Mouse (Mus musculus): ENCODE measurements around the gene Pced1a.

Gene Pced1a

GRCm38 (mm10) chr2:130424126-130424853 lies at the start of gene Pced1a, which contains the start of gene Vps16:
Pced1a (minus strand) TSS chr2:130424701.
Vps16 (plus strand) TSS chr2:130424339.
- DNase-seq (ENCODE audit: low read depth, low spot score) = peak; percentile 93

- DNase-seq (ENCODE audit: low read depth, low spot score) = no peak
These were observed 48.5 kb upstream of the Pced1a start for GRCm38 (mm10) chr2:130472908-130473510.

DNA sequence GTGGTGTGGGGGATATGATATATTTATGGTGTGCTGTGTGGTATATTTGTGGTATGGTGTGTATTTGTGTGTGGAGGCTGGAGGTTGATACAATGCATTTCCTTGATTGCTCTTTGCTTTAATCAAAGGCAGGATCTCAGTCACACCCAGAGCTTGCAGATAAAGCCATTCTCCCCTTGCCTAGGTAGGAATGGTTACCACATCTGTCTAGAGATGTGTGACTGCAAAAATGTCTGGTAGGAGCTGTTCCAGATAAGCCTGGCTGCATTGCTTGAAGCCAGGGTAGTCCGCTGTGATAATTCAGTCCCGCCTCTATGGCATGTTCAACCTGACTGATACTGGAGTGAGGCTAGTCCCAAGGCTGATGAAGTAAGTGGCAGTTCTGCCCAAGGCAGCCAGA lies 45.4 kb upstream of the Pced1a start:
- DNase-seq (ENCODE audit: low read depth, low spot score) = no peak

- no peak for DNase-seq (ENCODE audit: low read depth, low spot score)
These were observed 44.9 kb upstream of the Pced1a start for GRCm38 (mm10) chr2:130469366-130469765.

- DNase-seq (ENCODE audit: low read depth, low spot score) = no peak
These were observed 41.9 kb upstream of the Pced1a start for GRCm38 (mm10) chr2:130466438-130466837.

- no peak for DNase-seq (ENCODE audit: low read depth, low spot score)
These were observed 37.0 kb upstream of the Pced1a start for GRCm38 (mm10) chr2:130461287-130462071.

DNA sequence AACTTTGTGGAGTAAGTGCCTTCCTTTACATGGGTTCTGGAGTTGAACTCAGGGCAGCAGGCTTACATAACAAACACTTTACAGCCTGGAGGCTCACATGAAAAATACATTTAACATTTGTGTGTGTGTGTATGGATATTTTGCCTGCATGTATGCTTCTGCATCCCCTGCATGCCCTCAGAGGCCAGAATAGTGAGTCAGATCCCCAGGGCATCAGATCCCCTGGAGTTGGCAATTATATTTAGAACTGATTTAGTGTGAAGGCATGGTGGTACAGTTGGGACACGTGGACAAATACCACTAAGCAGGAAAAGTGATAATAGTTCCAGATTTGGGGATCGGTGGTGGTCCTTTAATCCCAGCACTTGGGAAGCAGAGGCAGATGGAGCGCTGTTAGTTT lies 35.1 kb upstream of the Pced1a start:
- no peak for DNase-seq (ENCODE audit: low read depth, low spot score)

GRCm38 (mm10) chr2:130457871-130458270 lies 33.4 kb upstream of the Pced1a start:
- no peak for DNase-seq (ENCODE audit: low read depth, low spot score)

- DNase-seq (ENCODE audit: low read depth, low spot score) = no peak
These were observed 30.4 kb upstream of the Pced1a start for GRCm38 (mm10) chr2:130454748-130455370.

DNA sequence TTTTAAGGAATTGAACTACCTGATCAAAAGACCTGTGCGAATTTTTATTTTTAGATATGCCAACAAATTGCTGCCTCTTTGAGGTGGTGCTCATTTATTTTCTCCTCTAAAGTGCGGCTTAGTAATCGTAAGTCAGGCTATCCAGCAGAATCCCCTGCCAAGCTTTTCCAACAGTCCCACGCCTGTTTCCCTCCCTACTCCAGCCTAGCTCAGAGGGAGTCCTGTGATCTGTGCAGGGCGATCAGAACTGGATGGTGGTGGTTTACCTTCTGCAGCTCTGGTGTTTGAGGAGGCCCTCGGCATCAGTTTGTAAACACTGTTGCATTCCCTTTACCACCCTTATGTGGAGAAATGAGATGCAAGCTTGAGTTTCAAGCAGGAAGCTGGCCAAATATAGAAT lies 28.9 kb upstream of the Pced1a start:
- no peak for DNase-seq (ENCODE audit: low read depth, low spot score)

GRCm38 (mm10) chr2:130452266-130452665 lies 27.8 kb upstream of the Pced1a start:
- no peak for DNase-seq (ENCODE audit: low read depth, low spot score)

DNA sequence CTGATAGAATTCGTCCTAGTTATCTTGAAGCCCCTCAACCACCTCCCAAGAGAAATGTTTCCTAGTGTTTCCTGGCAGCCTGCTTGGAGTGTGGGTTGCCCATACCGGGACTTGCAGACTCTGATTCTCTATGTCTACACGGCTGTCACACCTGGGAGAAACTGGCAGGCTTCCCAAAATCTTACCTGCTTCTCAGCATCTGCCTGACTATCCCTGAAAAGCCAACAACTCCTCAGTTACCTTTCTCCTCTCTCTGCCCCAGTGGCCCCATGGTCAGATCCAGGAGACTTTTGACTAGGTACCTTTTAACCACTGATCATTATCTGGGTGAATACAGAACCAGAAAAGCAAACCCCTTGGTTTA lies 27.2 kb upstream of the Pced1a start:
- DNase-seq (ENCODE audit: low read depth, low spot score) = no peak

DNA sequence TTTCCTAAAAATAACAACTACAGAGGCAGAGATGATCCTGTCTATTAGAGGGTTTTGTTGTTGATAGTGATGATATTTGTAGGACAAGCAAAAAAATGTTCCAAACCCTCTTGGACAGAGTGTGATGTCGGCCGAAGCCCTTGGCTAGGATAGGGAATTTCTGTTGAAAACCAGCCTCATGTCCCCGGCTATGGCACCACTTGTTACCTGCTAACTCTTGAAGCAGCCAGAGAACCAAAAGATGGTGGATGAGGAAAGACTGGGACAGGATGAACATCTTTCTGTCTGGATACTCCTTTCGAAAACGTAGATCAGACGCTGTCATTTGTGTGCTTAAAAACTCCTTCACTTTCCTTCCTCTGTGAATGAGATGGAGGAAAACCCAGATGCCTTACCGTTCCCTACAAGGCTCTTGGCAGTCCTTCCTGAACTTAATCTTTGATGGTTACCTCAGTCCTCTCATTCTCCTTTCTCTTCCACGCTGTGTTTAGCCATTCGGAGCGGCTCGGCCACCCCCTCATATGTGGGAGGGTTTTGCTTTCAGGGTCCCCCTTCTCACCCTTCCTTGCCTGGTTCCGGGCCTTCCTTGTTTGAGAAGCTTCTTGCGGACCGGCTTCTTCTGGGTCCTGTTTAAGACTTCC lies 26.7 kb upstream of the Pced1a start:
- DNase-seq (ENCODE audit: low read depth, low spot score) = no peak

- DNase-seq (ENCODE audit: low read depth, low spot score) = no peak
These were observed 25.9 kb upstream of the Pced1a start for GRCm38 (mm10) chr2:130450434-130450796.

DNA sequence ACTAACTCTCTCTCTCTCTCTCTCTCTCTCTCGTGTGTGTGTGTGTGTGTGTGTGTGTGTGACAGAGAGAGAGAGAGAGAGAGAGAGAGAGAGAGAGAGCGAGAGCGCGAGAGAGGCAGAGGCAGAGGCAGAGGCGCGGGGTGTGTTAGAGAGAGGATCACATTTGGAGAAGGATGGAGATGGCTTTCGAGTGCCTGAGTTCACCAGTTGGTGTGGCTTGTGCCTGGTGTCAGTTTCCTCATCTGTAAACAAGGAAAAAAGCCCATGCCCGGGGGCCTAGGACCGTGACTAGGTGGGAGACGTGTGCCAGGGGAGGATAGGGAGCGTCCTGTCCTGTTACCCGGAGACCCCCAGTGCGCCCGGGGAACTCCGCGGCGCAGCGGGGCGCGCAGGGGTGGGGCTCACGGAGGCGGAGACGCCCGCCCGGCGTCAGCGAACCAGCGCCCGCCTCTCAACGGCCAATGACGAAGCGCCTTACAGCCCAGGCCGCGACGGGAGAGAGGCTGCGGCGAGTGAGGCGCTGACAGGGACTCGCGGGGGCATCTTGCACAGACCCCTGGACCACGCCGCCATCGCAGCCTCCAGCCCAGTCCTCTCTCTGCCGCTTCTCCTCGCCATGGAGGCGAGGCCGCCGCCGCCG lies 25.4 kb upstream of the Pced1a start, which contains the start of gene Ptpra:
Gene Ptpra, plus strand, starts transcription at position 485 of the 640 bp plus-strand sequence.
- peak; percentile 76 for DNase-seq (ENCODE audit: low read depth, low spot score)

DNA sequence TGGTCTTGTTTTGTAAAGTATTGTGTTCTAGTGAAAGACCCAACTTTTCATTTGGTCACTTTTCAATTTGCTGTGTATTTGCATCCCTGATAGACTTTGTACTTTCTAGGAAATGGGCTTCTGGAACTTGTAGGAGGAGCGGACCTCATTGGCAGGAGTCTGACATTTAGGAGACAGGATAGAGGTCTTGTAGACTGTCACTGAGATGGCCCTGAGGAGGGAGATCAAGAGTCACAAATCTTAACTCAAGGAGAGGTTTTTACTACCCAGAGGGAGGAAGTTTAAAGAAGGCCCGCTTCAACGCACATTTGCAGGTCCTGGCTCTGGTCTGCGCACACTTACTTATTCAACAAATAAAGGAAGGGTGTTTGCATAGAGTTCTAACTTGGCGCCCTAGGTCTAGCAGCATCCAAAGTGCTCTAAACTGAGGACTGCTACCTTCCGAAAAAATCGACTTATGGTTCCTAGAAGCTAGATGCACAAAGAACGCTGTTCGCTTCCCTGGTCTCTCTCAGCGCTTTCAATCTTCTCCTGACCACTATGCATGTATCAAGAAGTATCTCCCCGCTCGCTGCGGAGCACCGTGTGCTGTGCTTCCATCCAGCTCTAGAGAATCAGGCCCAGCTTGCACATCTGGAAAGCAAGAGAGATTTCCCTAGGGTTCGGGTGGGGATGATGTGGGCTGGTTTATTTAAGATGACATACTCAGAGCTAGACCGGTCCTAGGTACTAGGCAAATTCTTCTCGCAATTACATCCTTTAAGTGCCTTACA lies 24.7 kb upstream of the Pced1a start:
- no peak for DNase-seq (ENCODE audit: low read depth, low spot score)

GRCm38 (mm10) chr2:130448449-130448848 lies 23.9 kb upstream of the Pced1a start:
- DNase-seq (ENCODE audit: low read depth, low spot score) = no peak

GRCm38 (mm10) chr2:130442162-130442561 lies 17.7 kb upstream of the Pced1a start:
- DNase-seq (ENCODE audit: low read depth, low spot score) = no peak

- DNase-seq (ENCODE audit: low read depth, low spot score) = no peak
These were observed 15.5 kb upstream of the Pced1a start for GRCm38 (mm10) chr2:130439840-130440480.

DNA sequence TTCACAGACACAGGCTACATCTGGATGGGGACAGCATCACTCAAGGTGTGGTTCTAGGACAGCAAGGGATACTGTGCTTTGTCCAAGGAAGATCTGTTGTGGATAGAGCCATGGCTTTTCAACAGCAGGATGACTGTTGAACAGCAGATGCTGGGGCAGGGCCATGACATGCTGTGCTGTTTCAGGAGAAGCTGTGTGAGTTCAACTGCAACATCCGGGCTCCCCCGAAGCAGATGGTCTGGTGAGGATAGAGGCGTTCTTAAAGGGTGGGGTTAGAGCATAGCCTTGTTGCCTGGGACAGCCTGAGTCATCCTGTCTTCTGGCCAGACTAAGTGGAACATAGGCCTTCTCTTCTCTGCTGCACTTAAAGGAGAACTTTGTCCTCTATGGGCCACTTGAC lies 14.4 kb upstream of the Pced1a start:
- no peak for DNase-seq (ENCODE audit: low read depth, low spot score)

Measured in telencephalon, adult 2 months (tissue).